Mouse (Mus musculus) neural tube, embryonic 12.5 days (tissue): ENCODE data around the gene Eps15. TPM values are rescaled to one million over a fixed set of nuclear protein-coding genes. Genes with fewer than 3 reads are reported as not detected.
"Not testable (repeated sequence)": the region's sequence is repeated elsewhere in the genome, so short reads cannot be mapped to it uniquely, and the experiment has no call there.

Experiments
- ATAC-seq: fragments of 200-750 bp; cut with Nextera tagmentation; 2 replicates; pipeline ENCODE4 v1.8.0; 2017; ENCODE audit warnings: low read depth, mild to moderate bottlenecking, moderate TSS enrichment, moderate library complexity; ENCODE audit not compliant: low FRiP score
- H3K27ac ChIP-seq: fragments of 300-500 bp; sonication (generic); 2 replicates; pipeline ENCODE4 v1.5.1; 2016
- H3K27me3 ChIP-seq: fragments of 300-500 bp; sonication (generic); replicated peaks from 2 replicates; pipeline ENCODE4 v1.6.1; 2016; ENCODE audit warnings: mild to moderate bottlenecking
- H3K36me3 ChIP-seq: fragments of 300-500 bp; sonication (generic); 2 replicates; pipeline ENCODE4 v1.6.1; 2016; ENCODE audit warnings: mild to moderate bottlenecking
- H3K4me1 ChIP-seq: fragments of 300-500 bp; sonication (generic); 2 replicates; pipeline ENCODE4 v1.6.1; 2016
- H3K4me2 ChIP-seq: fragments of 300-500 bp; sonication (generic); replicated peaks from 2 replicates; pipeline ENCODE4 v1.6.1; 2016; ENCODE audit warnings: mild to moderate bottlenecking
- H3K4me3 ChIP-seq: fragments of 300-500 bp; sonication (generic); 2 replicates; pipeline ENCODE4 v1.5.1; 2016
- H3K9ac ChIP-seq: fragments of 300-500 bp; sonication (generic); 2 replicates; pipeline ENCODE4 v1.6.1; 2016; ENCODE audit warnings: mild to moderate bottlenecking
- H3K9me3 ChIP-seq: fragments of 300-500 bp; sonication (generic); 2 replicates; pipeline ENCODE4 v1.6.1; 2016; ENCODE audit warnings: mild to moderate bottlenecking
- WGBS: fragments of 180-500 bp; shearing (Covaris S2); methylation state at CpG from one replicate; pipeline ENCODE4 v1.1.7; 2016; 5-methylcytosine and 5-hydroxymethylcytosine counted together
- polyA plus RNA-seq: library from polyadenylated mRNA; unstranded; fragments of >200 nt; fragmentation: Nextera tagmentation; extraction: Ambion mirVana; gene quantifications from 2 replicates; pipeline ENCODE4 v1.2.1, GENCODE M21; 2016

Eps15 gene
- polyA plus RNA-seq, 1 experiment from 2014 or later = 71.7 TPM

DNA sequence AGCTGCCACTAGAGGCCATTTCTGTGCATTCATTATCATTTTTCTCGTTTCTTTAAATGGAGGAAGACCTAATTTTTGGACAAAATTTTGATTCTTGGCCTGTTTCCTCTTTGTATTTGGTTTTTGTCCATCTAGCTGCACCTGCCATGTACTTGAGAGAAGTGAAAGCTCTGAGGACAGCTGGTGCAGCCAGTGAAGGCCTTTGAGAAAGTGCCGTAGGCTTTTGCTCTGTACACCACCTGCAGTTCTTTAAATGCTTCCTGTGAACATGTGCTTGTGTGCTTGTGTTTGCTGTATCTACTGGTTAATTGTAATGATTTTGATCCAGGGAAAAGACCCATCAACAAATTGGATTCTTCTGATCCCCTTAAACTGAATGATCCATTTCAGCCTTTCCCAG, 102.4 kb downstream of the Eps15 start:
- no peak overlapping the region for H3K9ac ChIP-seq
- H3K9me3 ChIP-seq = no peaks in the 10 kb centered on the region
- 77% methylated on average over 2 of the region's 2 CpGs for WGBS
- no peak overlapping the region for H3K27ac ChIP-seq
- no peak overlapping the region for H3K4me3 ChIP-seq
- H3K27me3 ChIP-seq = no peaks in the 10 kb centered on the region
- no peak overlapping the region for H3K4me2 ChIP-seq
- ATAC-seq = no peak
- no peaks in the 10 kb centered on the region for H3K4me1 ChIP-seq
- H3K36me3 ChIP-seq = peaks cover 24% of the 10 kb centered on the region

DNA sequence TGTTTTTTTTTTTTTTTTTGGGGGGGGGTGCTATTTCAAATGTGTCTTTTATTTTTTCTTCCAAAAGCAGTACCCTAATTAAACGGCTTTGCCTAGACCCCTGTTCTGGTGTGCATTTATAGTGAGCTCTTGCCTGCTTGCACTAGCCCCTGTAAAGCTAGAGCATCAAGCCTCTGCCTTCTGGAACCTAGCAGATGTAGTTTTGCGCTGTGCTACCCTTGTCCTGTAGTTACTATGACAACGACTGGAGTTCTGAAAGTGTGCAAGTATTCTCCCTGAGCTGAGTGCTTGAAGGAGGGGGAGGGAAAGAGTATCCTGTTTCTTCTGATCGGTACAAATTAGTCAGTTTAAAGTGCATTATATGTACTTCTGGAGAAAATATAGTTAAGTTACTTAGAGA, 105.5 kb downstream of the Eps15 start:
- Histone ChIP-seq H3K4me3 (no peak overlapping the region), H3K27ac (no peak overlapping the region), H3K27me3 (no peaks in the 10 kb centered on the region), H3K4me1 (no peaks in the 10 kb centered on the region), H3K9ac (no peak overlapping the region), H3K36me3 (peaks cover 10% of the 10 kb centered on the region; the same call in 1 of the 2 replicates), H3K9me3 (no peaks in the 10 kb centered on the region), H3K4me2 (no peak overlapping the region)
- 0 out of 2 replicates have a peak, but pooled peaks have one; percentile 50 for ATAC-seq
- WGBS = 41% methylated on average over 4 of the region's 4 CpGs

DNA sequence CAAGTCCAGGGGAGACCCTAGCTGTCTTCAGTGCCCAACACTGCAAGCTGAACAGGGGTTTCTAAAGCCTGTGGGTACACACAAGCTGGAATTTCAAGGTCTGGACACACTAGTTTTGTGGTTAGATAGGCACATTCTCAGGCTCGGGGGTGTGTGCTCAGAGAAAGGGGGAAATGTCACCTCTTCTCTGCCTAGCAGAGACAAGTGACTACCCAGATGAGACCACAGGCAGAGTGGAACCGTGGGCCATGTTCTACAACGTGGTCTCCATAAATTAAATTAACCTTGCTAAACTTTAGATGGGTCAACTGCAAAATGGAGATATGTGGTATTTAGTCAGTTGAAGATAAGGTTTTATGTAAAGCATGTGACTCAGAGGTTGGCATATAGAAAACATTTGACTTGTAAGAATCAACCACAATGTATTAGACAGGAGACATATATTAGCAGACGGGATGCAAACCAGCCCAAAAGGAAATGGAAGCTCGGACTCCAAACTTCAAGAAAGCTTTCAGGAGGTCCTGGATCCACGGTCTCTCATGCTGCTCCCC, 113.2 kb downstream of the Eps15 start:
- 84% methylated on average over 6 of the region's 6 CpGs for WGBS
- Histone ChIP-seq H3K4me3 (no peak overlapping the region), H3K27ac (no peak overlapping the region), H3K36me3 (no peaks in the 10 kb centered on the region), H3K4me1 (peaks cover 8% of the 10 kb centered on the region; the same call in 1 of the 2 replicates), H3K4me2 (no peak overlapping the region), H3K9me3 (no peaks in the 10 kb centered on the region), H3K27me3 (0 out of 2 replicates have a peak, but pooled peaks cover 6% of the 10 kb centered on the region), H3K9ac (no peak overlapping the region)
- no peak for ATAC-seq

DNA sequence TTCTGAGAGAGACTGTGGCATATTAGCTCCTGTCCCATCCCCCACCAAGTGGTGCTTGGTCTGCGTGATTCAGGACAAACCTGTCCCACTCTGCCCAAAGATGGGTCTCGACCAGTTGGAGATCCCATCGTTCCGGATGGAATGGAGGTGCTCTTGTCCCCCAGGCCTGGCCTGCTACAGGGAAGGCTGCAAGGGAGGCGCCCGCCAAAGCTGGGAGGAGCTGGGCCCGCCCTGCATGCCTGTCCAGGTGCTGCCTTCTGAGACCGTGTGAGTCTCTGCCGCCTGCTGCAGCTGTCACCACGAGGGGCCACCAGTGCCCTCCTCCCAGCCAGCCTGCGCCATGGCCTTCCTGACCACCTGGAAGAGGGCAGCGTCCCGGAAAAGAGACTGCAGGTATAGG, 113.8 kb downstream of the Eps15 start:
- Histone ChIP-seq H3K27ac (no peak overlapping the region), H3K36me3 (no peaks in the 10 kb centered on the region), H3K4me1 (peaks cover 8% of the 10 kb centered on the region; the same call in 1 of the 2 replicates), H3K9me3 (no peaks in the 10 kb centered on the region), H3K4me3 (no peak overlapping the region), H3K4me2 (peak overlapping the region; percentile 26), H3K27me3 (0 out of 2 replicates have a peak, but pooled peaks cover 6% of the 10 kb centered on the region), H3K9ac (no peak overlapping the region)
- 13% methylated on average over 13 of the region's 13 CpGs for WGBS
- ATAC-seq = no peak

DNA sequence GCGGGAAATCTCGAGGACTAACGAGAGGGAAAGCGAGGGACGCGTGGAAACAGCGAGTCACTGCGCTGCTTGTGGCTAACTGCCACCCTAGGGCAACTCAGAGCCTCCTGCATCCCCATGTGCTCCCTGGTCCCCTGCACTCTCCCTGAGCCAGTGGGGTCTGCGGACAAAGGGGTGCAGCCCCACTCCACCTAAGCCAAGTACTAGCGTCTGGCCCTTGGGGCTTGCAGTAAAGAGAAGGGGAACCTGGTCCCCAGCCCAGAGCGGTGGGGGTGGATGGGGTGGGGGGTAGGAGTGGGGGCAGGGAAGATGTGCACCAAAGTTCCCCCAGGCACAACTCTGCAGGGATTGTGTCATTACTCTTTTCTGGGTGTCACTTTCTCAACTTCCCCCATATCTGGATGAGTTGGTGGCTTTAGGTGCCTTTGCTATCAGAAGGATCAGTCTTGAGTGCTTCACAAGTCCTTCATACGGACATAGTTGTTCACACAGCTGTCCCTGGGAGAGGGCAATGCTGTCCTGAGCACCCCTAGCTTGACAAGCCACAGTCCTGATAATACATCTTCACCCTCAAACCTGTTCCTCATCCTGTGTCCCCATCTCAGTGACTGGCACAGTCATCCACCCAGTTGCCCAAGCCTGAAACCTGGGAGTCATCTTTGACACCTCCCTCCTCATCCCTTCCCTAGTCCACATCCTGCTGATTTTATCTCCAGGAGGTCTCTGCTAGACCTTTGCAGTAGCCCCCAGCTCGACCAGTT, 114.4 kb downstream of the Eps15 start:
- Histone ChIP-seq H3K36me3 (no peaks in the 10 kb centered on the region), H3K4me3 (no peak overlapping the region), H3K4me2 (peak overlapping the region; percentile 26), H3K27me3 (0 out of 2 replicates have a peak, but pooled peaks cover 6% of the 10 kb centered on the region), H3K4me1 (peaks cover 8% of the 10 kb centered on the region; the same call in 1 of the 2 replicates), H3K9ac (no peak overlapping the region), H3K9me3 (no peaks in the 10 kb centered on the region), H3K27ac (no peak overlapping the region)
- 38% methylated on average over 12 of the region's 13 CpGs for WGBS
- peak; percentile 25; the same call in 1 of the 2 replicates for ATAC-seq

DNA sequence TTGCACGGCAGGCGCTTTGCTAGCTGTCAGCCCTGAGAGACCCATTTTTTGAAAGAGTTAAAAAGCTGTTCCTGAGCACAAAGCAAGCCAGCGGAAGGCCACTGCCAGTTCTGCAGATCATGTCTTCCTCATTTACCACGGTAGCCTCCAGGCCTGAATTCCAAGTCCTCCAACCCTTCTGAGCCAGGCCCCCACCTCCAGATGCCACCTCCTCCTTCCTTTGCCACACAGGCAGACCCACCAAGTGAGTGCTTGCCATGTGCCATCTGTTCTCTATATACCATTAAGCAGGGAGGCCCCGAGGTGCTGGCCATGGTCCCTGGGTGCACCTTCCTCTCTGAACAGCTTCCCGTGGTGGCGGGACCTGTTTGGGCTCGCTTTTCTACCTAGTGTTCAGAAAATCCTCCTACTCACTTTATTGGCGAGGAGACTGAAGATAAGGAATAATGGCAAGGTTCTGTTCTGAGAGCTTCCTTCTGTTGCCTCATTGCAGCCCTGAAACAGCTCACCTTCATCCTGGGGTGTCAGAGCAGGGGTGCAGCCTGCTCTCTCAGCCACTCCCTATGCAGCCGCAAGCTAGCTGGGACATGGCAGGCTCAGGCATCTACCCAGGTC, 120.4 kb downstream of the Eps15 start:
- no peaks in the 10 kb centered on the region for H3K9me3 ChIP-seq
- H3K4me2 ChIP-seq = no peak overlapping the region
- H3K4me1 ChIP-seq = peaks cover 4% of the 10 kb centered on the region
- no peak for ATAC-seq
- H3K27ac ChIP-seq = no peak overlapping the region
- no peak overlapping the region for H3K4me3 ChIP-seq
- no peak overlapping the region for H3K9ac ChIP-seq
- H3K27me3 ChIP-seq = 0 out of 2 replicates have a peak, but pooled peaks cover 1% of the 10 kb centered on the region
- H3K36me3 ChIP-seq = no peaks in the 10 kb centered on the region
- WGBS = 88% methylated on average over 10 of the region's 10 CpGs

DNA sequence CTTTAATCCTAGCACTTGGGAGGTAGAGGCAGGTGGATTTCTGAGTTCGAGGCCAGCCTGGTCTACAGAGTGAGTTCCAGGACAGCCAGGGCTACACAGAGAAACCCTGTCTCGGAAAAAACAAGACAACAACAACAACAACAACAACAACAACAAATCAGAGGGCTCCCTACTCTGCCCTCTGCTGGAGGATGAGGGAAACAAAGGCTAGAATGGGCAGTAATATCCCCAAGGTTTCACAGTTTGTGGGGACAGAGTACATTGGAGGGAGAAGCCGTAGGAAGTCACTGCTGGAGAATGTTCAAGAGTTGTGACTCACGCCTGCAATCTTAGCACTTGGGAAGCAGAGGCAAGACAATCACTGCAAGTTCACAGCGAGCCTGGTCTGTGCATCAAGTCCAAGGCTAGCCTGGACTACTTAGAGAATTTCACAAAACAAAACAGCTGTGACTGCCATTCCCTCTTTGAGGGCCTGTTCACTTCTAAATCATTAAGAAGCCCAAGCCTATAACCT, 121.2 kb downstream of the Eps15 start:
- Histone ChIP-seq H3K27ac (no peak overlapping the region), H3K9me3 (no peaks in the 10 kb centered on the region), H3K4me2 (no peak overlapping the region), H3K36me3 (no peaks in the 10 kb centered on the region), H3K27me3 (0 out of 2 replicates have a peak, but pooled peaks cover 6% of the 10 kb centered on the region), H3K9ac (no peak overlapping the region), H3K4me3 (no peak overlapping the region), H3K4me1 (peaks cover 12% of the 10 kb centered on the region)
- 77% methylated on average over 5 of the region's 5 CpGs for WGBS
- no peak for ATAC-seq

DNA sequence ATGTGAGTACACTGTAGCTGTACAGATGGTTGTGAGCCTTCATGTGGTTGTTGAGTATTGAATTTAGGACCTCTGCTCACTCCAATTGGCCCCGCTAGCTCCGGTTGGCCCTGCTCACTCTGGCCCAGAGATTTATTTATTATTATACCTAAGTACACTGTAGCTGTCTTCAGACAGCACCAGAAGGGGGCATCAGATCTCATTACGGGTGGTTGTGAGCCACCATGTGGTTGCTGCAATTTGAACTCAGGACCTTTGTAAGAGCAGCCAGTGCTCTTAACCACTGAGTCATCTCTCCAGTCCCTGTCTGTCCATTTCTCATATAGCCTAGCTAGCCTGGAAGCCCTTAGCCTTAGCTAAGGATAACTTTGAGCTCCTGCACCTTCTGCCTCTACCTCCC, 124.8 kb downstream of the Eps15 start:
- not testable (repeated sequence) for H3K36me3 ChIP-seq, H3K4me2 ChIP-seq, H3K9ac ChIP-seq, H3K9me3 ChIP-seq, H3K4me3 ChIP-seq, H3K27ac ChIP-seq, ATAC-seq
- Histone ChIP-seq H3K27me3 (peaks cover 15% of the 10 kb centered on the region; the same call in 1 of the 2 replicates), H3K4me1 (peaks cover 21% of the 10 kb centered on the region)
- 93% methylated on average over 3 of the region's 3 CpGs for WGBS

DNA sequence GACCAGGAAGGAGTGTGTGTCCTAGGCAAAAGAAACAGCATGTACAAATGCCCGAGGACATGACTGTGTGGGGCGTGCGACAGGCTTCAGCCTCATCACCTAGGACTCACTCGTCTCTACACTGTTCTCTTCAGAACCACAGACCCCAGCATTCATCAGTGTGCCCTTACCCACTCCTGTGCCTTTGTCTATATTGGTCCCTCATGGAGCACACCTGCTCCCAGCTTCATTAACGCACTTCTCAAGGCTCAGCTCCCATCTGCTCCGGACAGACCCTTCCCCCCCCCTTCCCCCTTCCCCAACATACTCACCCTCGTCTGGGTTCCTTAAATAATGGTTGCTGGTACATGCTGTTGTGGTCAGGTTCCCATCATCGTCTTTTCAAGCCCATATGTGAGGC, 125.3 kb downstream of the Eps15 start:
- Histone ChIP-seq H3K9me3 (no peaks in the 10 kb centered on the region), H3K36me3 (no peaks in the 10 kb centered on the region), H3K4me2 (0 out of 2 replicates have a peak overlapping the region, but pooled peaks have one; percentile 98), H3K4me3 (no peak overlapping the region), H3K9ac (no peak overlapping the region), H3K4me1 (peaks cover 21% of the 10 kb centered on the region), H3K27me3 (peaks cover 15% of the 10 kb centered on the region; the same call in 1 of the 2 replicates), H3K27ac (no peak overlapping the region)
- WGBS = 58% methylated on average over 8 of the region's 8 CpGs
- peak; percentile 12; the same call in 1 of the 2 replicates for ATAC-seq

DNA sequence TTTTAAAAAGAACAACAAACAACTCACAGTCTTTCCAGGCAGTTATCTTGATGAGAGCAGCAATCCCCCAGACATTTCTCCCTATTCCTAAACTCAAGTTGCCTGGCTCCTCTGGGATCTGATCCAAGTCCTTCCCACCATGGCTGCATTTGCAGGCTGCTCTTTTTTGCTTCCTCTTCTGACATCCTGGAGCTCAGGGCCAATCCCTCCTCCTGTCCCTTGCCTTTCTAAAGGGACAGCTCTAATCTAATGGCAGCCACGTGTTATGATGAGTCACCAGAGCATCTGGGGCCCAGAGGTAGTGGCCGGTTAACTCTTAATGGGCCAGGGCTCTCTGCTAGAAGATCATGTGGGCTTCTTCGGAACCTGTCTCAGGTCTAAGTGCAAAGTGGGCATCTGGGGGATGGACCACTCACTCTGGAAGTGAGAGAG, 126.0 kb downstream of the Eps15 start:
- Histone ChIP-seq H3K27ac (no peak overlapping the region), H3K4me1 (peaks cover 21% of the 10 kb centered on the region), H3K4me3 (peak overlapping the region; percentile 65), H3K9ac (0 out of 2 replicates have a peak overlapping the region, but pooled peaks have one; percentile 75), H3K9me3 (no peaks in the 10 kb centered on the region), H3K4me2 (peak overlapping the region; percentile 98), H3K36me3 (no peaks in the 10 kb centered on the region), H3K27me3 (peaks cover 15% of the 10 kb centered on the region; the same call in 1 of the 2 replicates)
- WGBS = 8% methylated on average over 3 of the region's 3 CpGs
- ATAC-seq = peak; percentile 28; the same call in 1 of the 2 replicates

DNA sequence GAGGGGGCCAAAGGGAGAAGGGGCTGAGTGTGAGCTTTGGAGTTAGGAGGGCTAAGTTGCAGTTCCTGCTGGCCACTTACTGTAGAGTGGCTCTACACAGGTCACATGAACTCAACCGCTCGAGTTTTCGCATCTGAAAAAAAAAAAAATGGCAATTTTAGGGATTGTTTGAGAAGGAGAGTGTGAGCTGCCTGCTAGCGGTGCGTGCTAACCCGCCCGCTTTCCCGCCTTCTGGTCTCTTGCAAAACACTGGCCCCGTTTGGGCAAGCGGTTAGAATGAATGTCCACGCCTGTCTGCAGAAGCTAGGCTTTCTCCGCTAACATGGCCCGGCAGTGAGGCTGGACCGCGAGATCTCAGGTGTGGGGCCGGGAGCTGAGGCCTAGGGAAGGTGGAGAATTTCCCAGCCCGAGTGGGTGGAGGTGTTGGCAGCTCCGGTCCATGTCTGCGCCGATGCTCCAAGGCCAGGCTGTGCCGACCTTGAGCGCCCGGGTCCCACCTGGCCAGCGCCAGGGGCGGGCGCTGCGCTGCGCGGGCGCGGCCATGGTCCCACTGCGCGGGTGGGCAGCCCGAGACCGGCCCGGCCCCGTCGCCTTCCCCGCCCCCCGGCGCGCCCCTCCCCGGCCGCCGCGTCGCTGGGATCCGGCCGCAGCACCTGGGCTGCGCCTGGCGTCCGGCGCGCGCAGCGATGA, 126.6 kb downstream of the Eps15 start, which contains the start of gene Ttc39a:
Gene Ttc39a, plus strand, starts transcription at position 138 of the 690 bp plus-strand sequence.
- Histone ChIP-seq H3K27ac (no peak within 1 kb of the TSS), H3K4me2 (peak within 1 kb of the TSS; percentile 98), H3K36me3 (no peaks in the 10 kb centered on the region), H3K9ac (peak within 1 kb of the TSS; percentile 75), H3K4me3 (peak within 1 kb of the TSS; percentile 65), H3K4me1 (peaks cover 21% of the 10 kb centered on the region), H3K9me3 (no peaks in the 10 kb centered on the region), H3K27me3 (peaks cover 15% of the 10 kb centered on the region; the same call in 1 of the 2 replicates)
- peak; percentile 49 for ATAC-seq
- WGBS = 1% methylated on average over 56 of the region's 56 CpGs
